Mouse (Mus musculus) CH12.LX (cell line): ENCODE results near the gene Fxyd3. TPM values are rescaled to one million over a fixed set of nuclear protein-coding genes. Genes with fewer than 3 reads are reported as not detected.

Experiments used
- DNase-seq: peaks from one replicate; pipeline ENCODE4 v3.0.0-alpha.2; 2013; ENCODE audit errors: extremely low read depth
- H3K27ac ChIP-seq: 2 replicates; pipeline ENCODE4 v1.5.1; 2012; ENCODE audit warnings: low read depth, mild to moderate bottlenecking, control low read depth, moderate library complexity; ENCODE audit not compliant: insufficient read depth
- H3K27me3 ChIP-seq: replicated peaks from 2 replicates; pipeline ENCODE3; 2012; ENCODE audit warnings: inconsistent platforms
- H3K36me3 ChIP-seq, 2 experiments: replicated peaks in 1 of 2; 2 replicates each; pipeline versions ENCODE3 to v1.6.1; 2012; ENCODE audit warnings: inconsistent platforms in 1 of 2, low read length in 1 of 2, mild to moderate bottlenecking in 1 of 2, mixed read lengths in 1 of 2, moderate library complexity in 1 of 2; ENCODE audit not compliant: control insufficient read depth in 1 of 2, insufficient read depth in 1 of 2
- H3K4me1 ChIP-seq, 2 experiments: 2 replicates each; pipeline ENCODE4 v1.6.1; 2012; ENCODE audit warnings: inconsistent platforms in 1 of 2, moderate library complexity in 1 of 2; ENCODE audit not compliant: insufficient read depth in 2 of 2, control insufficient read depth in 1 of 2
- H3K4me2 ChIP-seq: 2 replicates; pipeline ENCODE4 v1.6.1; 2012; ENCODE audit warnings: low read depth, mild to moderate bottlenecking, control low read depth; ENCODE audit not compliant: poor library complexity, insufficient read depth, severe bottlenecking
- H3K4me3 ChIP-seq, 3 experiments: fragments of 150-350 bp in 1 of 3; sonication (generic) in 1 of 3; replicated peaks in 1 of 3; 2 replicates each; pipeline versions ENCODE3 to v1.5.1; 2011 to 2012; ENCODE audit warnings: low read depth in 2 of 3, low read length in 2 of 3, mild to moderate bottlenecking in 2 of 3, moderate library complexity in 2 of 3, control low read depth in 1 of 3, improper control_type of control experiment in 1 of 3, inconsistent platforms in 1 of 3, mixed read lengths in 1 of 3; ENCODE audit not compliant: poor library complexity in 1 of 3
- H3K79me2 ChIP-seq: replicated peaks from 2 replicates; pipeline ENCODE4 v1.6.1; 2012; ENCODE audit warnings: mild to moderate bottlenecking, moderate library complexity; ENCODE audit not compliant: control insufficient read depth, poor library complexity, insufficient read depth, severe bottlenecking; ENCODE audit errors: extremely low read depth
- H3K9ac ChIP-seq: 2 replicates; pipeline ENCODE4 v1.6.1; 2012; ENCODE audit warnings: low read depth, mild to moderate bottlenecking, control low read depth, moderate library complexity; ENCODE audit not compliant: insufficient read depth
- H3K9me3 ChIP-seq: replicated peaks from 2 replicates; pipeline ENCODE3; 2012; ENCODE audit warnings: low read length, inconsistent platforms, mixed read lengths
- BHLHE40 ChIP-seq: IDR thresholded peaks from 2 replicates; pipeline ENCODE4 v1.6.1; 2011; ENCODE audit warnings: mild to moderate bottlenecking, low read depth, low read length, improper control_type of control experiment
- E2F4 ChIP-seq: IDR thresholded peaks from 2 replicates; pipeline ENCODE4 v1.6.1; 2011; ENCODE audit warnings: low read depth, low read length, improper control_type of control experiment; ENCODE audit not compliant: insufficient replicate concordance
- EP300 ChIP-seq: IDR thresholded peaks from 2 replicates; pipeline ENCODE4 v1.6.1; 2011; ENCODE audit warnings: low read length, improper control_type of control experiment
- ETS1 ChIP-seq: conservative IDR thresholded peaks from 2 replicates; pipeline ENCODE4 v1.6.1; 2012; ENCODE audit warnings: low read depth, mild to moderate bottlenecking, inconsistent platforms, low read length, improper control_type of control experiment, moderate library complexity
- GABPA ChIP-seq: IDR thresholded peaks from 2 replicates; pipeline ENCODE4 v1.6.1; 2012; ENCODE audit warnings: low read depth, low read length, improper control_type of control experiment, inconsistent platforms; ENCODE audit not compliant: insufficient replicate concordance
- HCFC1 ChIP-seq: IDR thresholded peaks from 2 replicates; pipeline ENCODE4 v1.6.1; 2012; ENCODE audit warnings: low read depth, mild to moderate bottlenecking, inconsistent platforms, low read length, improper control_type of control experiment
- IRF4 ChIP-seq: IDR thresholded peaks from 2 replicates; pipeline ENCODE4 v1.6.1; 2014; ENCODE audit warnings: low read depth, mild to moderate bottlenecking, inconsistent platforms, low read length, improper control_type of control experiment
- JUN ChIP-seq: IDR thresholded peaks from 2 replicates; pipeline ENCODE4 v1.6.1; 2011; ENCODE audit warnings: low read depth, mild to moderate bottlenecking, low read length, improper control_type of control experiment, moderate library complexity; ENCODE audit not compliant: insufficient read depth
- JUND ChIP-seq: conservative IDR thresholded peaks from 2 replicates; pipeline ENCODE4 v1.6.1; 2011; ENCODE audit warnings: low read depth, low read length, improper control_type of control experiment
- MAX ChIP-seq: IDR thresholded peaks from 2 replicates; pipeline ENCODE4 v1.6.1; 2011; ENCODE audit warnings: low read length, improper control_type of control experiment
- MAZ ChIP-seq: IDR thresholded peaks from 2 replicates; pipeline ENCODE4 v1.6.1; 2012; ENCODE audit warnings: low read depth, mild to moderate bottlenecking, inconsistent platforms, low read length, improper control_type of control experiment, moderate library complexity
- MEF2A ChIP-seq: IDR thresholded peaks from 2 replicates; pipeline ENCODE4 v1.6.1; 2014; ENCODE audit warnings: low read depth, mild to moderate bottlenecking, inconsistent platforms, low read length, improper control_type of control experiment, borderline replicate concordance
- MXI1 ChIP-seq: IDR thresholded peaks from 2 replicates; pipeline ENCODE4 v1.6.1; 2011; ENCODE audit warnings: mild to moderate bottlenecking, low read depth, low read length, improper control_type of control experiment
- NELFE ChIP-seq: IDR thresholded peaks from 2 replicates; pipeline ENCODE4 v1.6.1; 2011; ENCODE audit warnings: low read depth, low read length, improper control_type of control experiment
- PAX5 ChIP-seq: IDR thresholded peaks from 2 replicates; pipeline ENCODE4 v1.6.1; 2012; ENCODE audit warnings: low read length, inconsistent platforms, mixed read lengths
- POLR2AphosphoS2 ChIP-seq: IDR thresholded peaks from 2 replicates; pipeline ENCODE4 v1.6.1; 2011; ENCODE audit warnings: low read depth, low read length, improper control_type of control experiment
- RAD21 ChIP-seq: IDR thresholded peaks from 2 replicates; pipeline ENCODE4 v1.6.1; 2011; ENCODE audit warnings: low read depth, mild to moderate bottlenecking, low read length, improper control_type of control experiment, moderate library complexity
- RCOR1 ChIP-seq: conservative IDR thresholded peaks from 2 replicates; pipeline ENCODE4 v1.6.1; 2012; ENCODE audit warnings: low read depth, mild to moderate bottlenecking, inconsistent platforms, low read length, improper control_type of control experiment
- SMC3 ChIP-seq: IDR thresholded peaks from 2 replicates; pipeline ENCODE4 v1.6.1; 2011; ENCODE audit warnings: low read depth, low read length, improper control_type of control experiment
- TBP ChIP-seq: conservative IDR thresholded peaks from 2 replicates; pipeline ENCODE4 v1.6.1; 2011; ENCODE audit warnings: low read depth, low read length, improper control_type of control experiment
- TCF12 ChIP-seq: IDR thresholded peaks from 2 replicates; pipeline ENCODE4 v1.6.1; 2014; ENCODE audit warnings: low read depth, mild to moderate bottlenecking, inconsistent platforms, low read length, improper control_type of control experiment
- UBTF ChIP-seq: IDR thresholded peaks from 2 replicates; pipeline ENCODE4 v1.6.1; 2012; ENCODE audit warnings: low read depth, mild to moderate bottlenecking, inconsistent platforms, low read length, improper control_type of control experiment, moderate library complexity
- USF1 ChIP-seq: IDR thresholded peaks from 2 replicates; pipeline ENCODE4 v1.6.1; 2014; ENCODE audit warnings: low read depth, mild to moderate bottlenecking, inconsistent platforms, low read length, improper control_type of control experiment
- USF2 ChIP-seq: conservative IDR thresholded peaks from 2 replicates; pipeline ENCODE4 v1.6.1; 2011; ENCODE audit warnings: low read depth, low read length, improper control_type of control experiment
- ZKSCAN1 ChIP-seq: IDR thresholded peaks from 2 replicates; pipeline ENCODE4 v1.6.1; 2012; ENCODE audit warnings: low read depth, inconsistent platforms, low read length, improper control_type of control experiment, borderline replicate concordance
- ZNF384 ChIP-seq: IDR thresholded peaks from 2 replicates; pipeline ENCODE4 v1.6.1; 2012; ENCODE audit warnings: low read depth, low read length, improper control_type of control experiment, inconsistent platforms
- dilution Hi-C: fragments of 300-500 bp; cut with MboI; formaldehyde crosslinking; loops from 2 replicates; pipeline ENCODE4 v1.14.3; 2020; ENCODE audit warnings: low sequenced_read_pairs; ENCODE audit not compliant: extremely low pct_unique_long_range_greater_than_20kb, extremely low pct_ligation_motif_present
- in situ Hi-C: fragments of 300-500 bp; cut with MboI; formaldehyde crosslinking; loops from 3 replicates; pipeline ENCODE4 v1.14.3; 2019; ENCODE audit warnings: low sequenced_read_pairs, low pct_ligation_motif_present, low pct_unique_long_range_greater_than_20kb, mixed read lengths
- polyA plus RNA-seq: library from polyadenylated mRNA; unstranded; fragments of >175 nt; gene quantifications from 2 replicates; pipeline ENCODE4 v1.2.1, GENCODE M21; 2012; ENCODE audit warnings: low read depth; ENCODE audit not compliant: insufficient read length
- total RNA-seq, 2 experiments: library from RNA; depleted of rRNA; stranded (reverse); fragments of 300-350 nt in 1 of 2; fragments of >200 nt in 1 of 2; gene quantifications; 2 replicates each; pipeline ENCODE4 v1.2.3; 2012 to 2014

The Fxyd3 gene
- total and polyA plus RNA-seq, 3 experiments, result not detected

- Histone ChIP-seq H3K4me3 (no peak overlapping the region), H3K4me1 (peaks cover 4% of the 10 kb centered on the region in 2 experiments), H3K27ac (no peak overlapping the region), H3K79me2 (no peaks in the 10 kb centered on the region), H3K9ac (no peak overlapping the region), H3K9me3 (peaks cover 4% of the 10 kb centered on the region), H3K4me2 (no peak overlapping the region), H3K27me3 (peaks cover 49% of the 10 kb centered on the region), H3K36me3 (no peaks in the 10 kb centered on the region)
- no peak for DNase-seq
- TF ChIP-seq GABPA (no peak), MAX (no peak), TCF12 (no peak), MXI1 (no peak), RAD21 (no peak), RCOR1 (no peak), HCFC1 (no peak), BHLHE40 (no peak), JUND (no peak), ZNF384 (no peak), PAX5 (no peak), E2F4 (no peak), MAZ (no peak), NELFE (no peak), TBP (no peak), USF2 (no peak), POLR2AphosphoS2 (no peak), USF1 (no peak), EP300 (no peak)
- dilution Hi-C loops (no loop called here), in situ Hi-C loops (no loop called here)
Measured at GRCm38 (mm10) chr7:31070324-31070723, 6.2 kb downstream of the Fxyd3 start.

GRCm38 (mm10) chr7:31069491-31069890 lies 7.0 kb downstream of the Fxyd3 start:
- TF ChIP-seq MEF2A (no peak), ETS1 (no peak), TCF12 (no peak), UBTF (no peak), MAX (no peak), SMC3 (no peak), JUN (no peak), ZKSCAN1 (no peak), IRF4 (no peak)
- Histone ChIP-seq H3K79me2 (no peaks in the 10 kb centered on the region), H3K27ac (no peak overlapping the region), H3K27me3 (peaks cover 56% of the 10 kb centered on the region), H3K36me3 (no peaks in the 10 kb centered on the region), H3K9ac (no peak overlapping the region), H3K4me3 (no peak overlapping the region), H3K9me3 (peaks cover 4% of the 10 kb centered on the region), H3K4me1 (peaks cover 4 to 8% of the 10 kb centered on the region in 2 experiments), H3K4me2 (no peak overlapping the region)
- DNase-seq, result no peak
- dilution Hi-C loops, result no loop called here
- in situ Hi-C loops, result no loop called here
